Mouse (Mus musculus) myocyte (in vitro differentiated cells): ENCODE data around the gene Olfr1497. TPM values are rescaled to one million over a fixed set of nuclear protein-coding genes. Genes with fewer than 3 reads are reported as not detected.

ENCODE experiments used
- H3K27me3 ChIP-seq: one replicate; pipeline ENCODE4 v1.6.1; 2011; ENCODE audit not compliant: control insufficient read depth, insufficient read depth, insufficient read length
- H3K36me3 ChIP-seq: one replicate; pipeline ENCODE4 v1.6.1; 2011; ENCODE audit not compliant: control insufficient read depth, insufficient read depth
- H3K4me2 ChIP-seq: one replicate; pipeline ENCODE4 v1.6.1; 2011; ENCODE audit warnings: low read depth, control low read depth
- H3K4me3 ChIP-seq: one replicate; pipeline ENCODE4 v1.5.1; 2011; ENCODE audit warnings: mild to moderate bottlenecking, control low read depth, moderate library complexity
- H3K79me2 ChIP-seq: one replicate; pipeline ENCODE4 v1.6.1; 2011; ENCODE audit not compliant: control insufficient read depth, insufficient read depth
- H3ac ChIP-seq: one replicate; pipeline ENCODE4 v1.6.1; 2011; ENCODE audit not compliant: control insufficient read depth, insufficient read length
- CEBPB ChIP-seq: IDR thresholded peaks from 2 replicates; pipeline ENCODE4 v1.6.1; 2011; ENCODE audit warnings: mild to moderate bottlenecking, moderate library complexity; ENCODE audit not compliant: poor library complexity, insufficient read depth, severe bottlenecking
- E2F4 ChIP-seq: IDR thresholded peaks from one replicate; pipeline ENCODE4 v1.6.1; 2011; ENCODE audit warnings: mild to moderate bottlenecking, control low read depth, moderate library complexity; ENCODE audit not compliant: insufficient read depth
- MAX ChIP-seq: IDR thresholded peaks from one replicate; pipeline ENCODE4 v1.6.1; 2011; ENCODE audit warnings: low read depth, mild to moderate bottlenecking, control low read depth
- MYOD1 ChIP-seq, 3 experiments: IDR thresholded peaks; one replicate each; pipeline ENCODE4 v1.6.1; 2011; ENCODE audit warnings: control low read depth in 2 of 3, low read depth in 2 of 3, mild to moderate bottlenecking in 2 of 3, moderate library complexity in 1 of 3; ENCODE audit not compliant: insufficient read length in 2 of 3, control insufficient read depth in 1 of 3
- MYOG ChIP-seq, 3 experiments: IDR thresholded peaks; one replicate each; pipeline ENCODE4 v1.6.1; 2011; ENCODE audit warnings: control low read depth in 2 of 3, low read depth in 2 of 3, mild to moderate bottlenecking in 2 of 3; ENCODE audit not compliant: insufficient read length in 2 of 3, control insufficient read depth in 1 of 3, insufficient read depth in 1 of 3
- POLR2A ChIP-seq: IDR thresholded peaks from one replicate; pipeline ENCODE4 v1.6.1; 2011; ENCODE audit warnings: low read depth, mild to moderate bottlenecking, control low read depth, moderate library complexity; ENCODE audit not compliant: insufficient read length
- POLR2AphosphoS2 ChIP-seq: IDR thresholded peaks from one replicate; pipeline ENCODE4 v1.6.1; 2011; ENCODE audit warnings: low read depth, control low read depth; ENCODE audit not compliant: insufficient read length
- REST ChIP-seq: IDR thresholded peaks from one replicate; pipeline ENCODE4 v1.6.1; 2011; ENCODE audit warnings: mild to moderate bottlenecking, control low read depth, moderate library complexity; ENCODE audit not compliant: insufficient read depth, insufficient read length
- SRF ChIP-seq: IDR thresholded peaks from one replicate; pipeline ENCODE4 v1.6.1; 2011; ENCODE audit warnings: low read depth; ENCODE audit not compliant: control insufficient read depth, insufficient read length
- TCF12 ChIP-seq: IDR thresholded peaks from one replicate; pipeline ENCODE4 v1.6.1; 2011; ENCODE audit warnings: mild to moderate bottlenecking, control low read depth; ENCODE audit not compliant: poor library complexity, insufficient read depth, severe bottlenecking
- TCF3 ChIP-seq: IDR thresholded peaks from one replicate; pipeline ENCODE4 v1.6.1; 2011; ENCODE audit warnings: low read depth, control low read depth; ENCODE audit not compliant: insufficient read length
- USF1 ChIP-seq: IDR thresholded peaks from one replicate; pipeline ENCODE4 v1.6.1; 2011; ENCODE audit warnings: low read depth, mild to moderate bottlenecking, control low read depth, moderate library complexity
- polyA plus RNA-seq: library from polyadenylated mRNA; unstranded; fragments of >200 nt; fragmentation: generic; extraction: Trizol; gene quantifications from one replicate; pipeline ENCODE4 v1.2.1, GENCODE M21; 2012; ENCODE audit warnings: missing spikeins

The Olfr1497 gene
- polyA plus RNA-seq, 1 experiment, result not detected

DNA sequence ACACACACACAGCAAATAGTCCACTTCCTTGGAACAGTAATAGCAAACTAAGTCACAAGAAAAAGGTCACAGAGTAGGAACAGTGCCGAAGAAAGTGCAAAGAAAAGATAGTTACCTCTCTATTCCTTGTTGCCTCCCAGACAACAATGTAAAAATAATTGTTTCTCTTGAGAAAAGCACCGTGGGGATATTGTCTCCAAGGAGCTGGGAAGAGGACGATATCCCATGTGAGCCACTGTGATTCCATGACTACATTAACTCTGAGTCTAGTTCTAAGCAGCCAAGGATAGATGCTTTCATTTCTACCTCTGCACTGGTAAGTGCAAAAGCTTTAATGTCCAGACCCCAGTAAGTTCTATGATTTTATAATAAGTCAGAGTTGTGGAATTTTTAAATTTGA lies 33.7 kb downstream of the Olfr1497 start, which contains the start of gene Olfr1495:
Gene Olfr1495 (plus strand): TSS at position 301 of the 400 bp plus-strand sequence.
- no peak within 1 kb of the TSS for H3ac ChIP-seq
- H3K4me3 ChIP-seq, result no peak within 1 kb of the TSS
- H3K79me2 ChIP-seq, result no peaks in the 10 kb centered on the region
- TF ChIP-seq SRF, result no peak
- TF ChIP-seq E2F4, result no peak
- no peak for TF ChIP-seq MYOD1 (IDR thresholded peaks at IDR 0.05; ENCODE audit: control insufficient read depth in 1 of 3, insufficient read length in 2 of 3, low read depth in 2 of 3)
- TF ChIP-seq TCF12, result no peak
- TF ChIP-seq CEBPB, result no peak
- no peak for TF ChIP-seq USF1
- no peak for TF ChIP-seq REST
- no peak for TF ChIP-seq MYOG (IDR thresholded peaks at IDR 0.05; ENCODE audit: control insufficient read depth in 1 of 3, insufficient read depth in 1 of 3, insufficient read length in 2 of 3, low read depth in 2 of 3)
- TF ChIP-seq POLR2A, result no peak
- TF ChIP-seq MAX, result no peak
- no peak for TF ChIP-seq POLR2AphosphoS2
- no peak for TF ChIP-seq TCF3
- H3K36me3 ChIP-seq, result no peaks in the 10 kb centered on the region
- no peaks in the 10 kb centered on the region for H3K27me3 ChIP-seq
- H3K4me2 ChIP-seq, result no peak within 1 kb of the TSS

DNA sequence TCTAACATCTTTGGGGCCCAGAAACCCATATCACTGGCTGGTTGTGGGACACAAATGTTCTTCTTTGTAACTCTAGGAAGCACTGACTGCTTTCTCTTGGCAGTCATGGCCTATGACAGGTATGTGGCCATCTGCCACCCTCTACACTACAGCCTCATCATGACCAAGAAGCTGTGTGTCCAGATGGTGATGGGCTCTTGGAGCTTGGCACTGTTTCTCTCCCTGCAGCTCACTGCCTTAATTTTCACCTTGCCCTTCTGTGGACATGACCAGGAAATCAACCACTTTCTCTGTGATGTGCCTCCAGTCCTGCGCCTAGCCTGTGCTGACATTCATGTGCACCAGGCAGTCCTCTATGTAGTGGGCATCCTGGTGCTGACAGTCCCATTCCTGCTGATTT lies 48.6 kb downstream of the Olfr1497 start:
- no peaks in the 10 kb centered on the region for H3K36me3 ChIP-seq
- no peak for TF ChIP-seq E2F4
- TF ChIP-seq POLR2A, result no peak
- no peak for TF ChIP-seq REST
- no peak for TF ChIP-seq USF1
- no peak for TF ChIP-seq MYOD1 (IDR thresholded peaks at IDR 0.05; ENCODE audit: control insufficient read depth in 1 of 3, insufficient read length in 2 of 3, low read depth in 2 of 3)
- no peak for TF ChIP-seq MAX
- no peak for TF ChIP-seq CEBPB
- no peak for TF ChIP-seq TCF3
- no peak for TF ChIP-seq TCF12
- TF ChIP-seq SRF, result no peak
- no peak for TF ChIP-seq POLR2AphosphoS2
- no peak for TF ChIP-seq MYOG (IDR thresholded peaks at IDR 0.05; ENCODE audit: control insufficient read depth in 1 of 3, insufficient read depth in 1 of 3, insufficient read length in 2 of 3, low read depth in 2 of 3)
- H3K4me3 ChIP-seq, result no peak overlapping the region
- no peaks in the 10 kb centered on the region for H3K79me2 ChIP-seq
- H3ac ChIP-seq, result no peak overlapping the region
- H3K27me3 ChIP-seq, result no peaks in the 10 kb centered on the region
- no peak overlapping the region for H3K4me2 ChIP-seq

Other genes with a start within 250 kb of the Olfr1497 start
- not detected for gene Olfr1484, start 214.7 kb downstream of the Olfr1497 start, polyA plus RNA-seq
- gene Olfr1487, start 180.8 kb downstream of the Olfr1497 start, polyA plus RNA-seq, result not detected
- not detected for gene Olfr1489, start 166.6 kb downstream of the Olfr1497 start, polyA plus RNA-seq
- not detected for gene Olfr1490, start 147.1 kb downstream of the Olfr1497 start, polyA plus RNA-seq
- not detected for gene Olfr1491, start 100.9 kb downstream of the Olfr1497 start, polyA plus RNA-seq
- gene Olfr1493-ps1, start 74.9 kb downstream of the Olfr1497 start, polyA plus RNA-seq, result not detected
- not detected for gene Olfr1494, start 58.5 kb downstream of the Olfr1497 start, polyA plus RNA-seq
- gene Olfr1495, start 33.6 kb downstream of the Olfr1497 start, polyA plus RNA-seq, result not detected
- gene Olfr1496, start 20.3 kb downstream of the Olfr1497 start, polyA plus RNA-seq, result not detected
- gene Olfr1499, start 21.2 kb upstream of the Olfr1497 start, polyA plus RNA-seq, result not detected
- gene Olfr1500, start 32.3 kb upstream of the Olfr1497 start, polyA plus RNA-seq, result not detected
- not detected for gene Olfr1501, start 52.5 kb upstream of the Olfr1497 start, polyA plus RNA-seq
- gene Olfr1502, start 63.6 kb upstream of the Olfr1497 start, polyA plus RNA-seq, result not detected
- gene Olfr1504, start 99.7 kb upstream of the Olfr1497 start, polyA plus RNA-seq, result not detected
- gene Olfr1505, start 115.3 kb upstream of the Olfr1497 start, polyA plus RNA-seq, result not detected